Mouse (Mus musculus): ENCODE data around the gene Hnrnpll.

GRCm38 (mm10) chr17:80086591-80086990 is 24.5 kb upstream of the Hnrnpll start:
- TF ChIP-seq CTCF (IDR thresholded peaks at IDR 0.05; ENCODE audit: low read depth) (no peak), EP300 (IDR thresholded peaks at IDR 0.05; ENCODE audit: low read depth) (no peak)
